Mouse (Mus musculus): ENCODE measurements around the gene Kcnj10. TPM values are rescaled to one million over a fixed set of nuclear protein-coding genes. Genes with fewer than 3 reads are reported as not detected.
A peak's percentile ranks its signal among the peaks of the same experiment; 100 is the strongest.

The Kcnj10 gene
- polyA plus RNA-seq, 1 experiment from 2014 or later = 3.3 TPM

GRCm38 (mm10) chr1:172304443-172304842 lies 36.6 kb upstream of the Kcnj10 start:
- no peak for TF ChIP-seq CTCF (IDR thresholded peaks at IDR 0.05; ENCODE audit: low read depth)
- H3K9ac ChIP-seq (ENCODE audit: low read depth, low read length) = no peak overlapping the region
- H3K27ac ChIP-seq = no peak overlapping the region
- ATAC-seq (replicated peaks; ENCODE audit: low FRiP score, low read depth) (no peak), DNase-seq (ENCODE audit: low spot score) (no peak)
- no peak overlapping the region for H3K4me2 ChIP-seq (ENCODE audit: low read length)
- H3K9me3 ChIP-seq (replicated peaks; ENCODE audit: low read length) = no peaks in the 10 kb centered on the region
- H3K27me3 ChIP-seq (ENCODE audit: insufficient read depth, low read length) = no peaks in the 10 kb centered on the region
- H3K4me1 ChIP-seq (replicated peaks; ENCODE audit: insufficient read depth, low read length) = 0 out of 2 replicates have a peak, but pooled peaks cover 2% of the 10 kb centered on the region
- 78% methylated on average over 6 of the region's 6 CpGs for WGBS
- no peaks in the 10 kb centered on the region for H3K36me3 ChIP-seq (ENCODE audit: insufficient read depth, low read length)
- no peak overlapping the region for H3K4me3 ChIP-seq (replicated peaks; ENCODE audit: low read depth, low read length)

DNA sequence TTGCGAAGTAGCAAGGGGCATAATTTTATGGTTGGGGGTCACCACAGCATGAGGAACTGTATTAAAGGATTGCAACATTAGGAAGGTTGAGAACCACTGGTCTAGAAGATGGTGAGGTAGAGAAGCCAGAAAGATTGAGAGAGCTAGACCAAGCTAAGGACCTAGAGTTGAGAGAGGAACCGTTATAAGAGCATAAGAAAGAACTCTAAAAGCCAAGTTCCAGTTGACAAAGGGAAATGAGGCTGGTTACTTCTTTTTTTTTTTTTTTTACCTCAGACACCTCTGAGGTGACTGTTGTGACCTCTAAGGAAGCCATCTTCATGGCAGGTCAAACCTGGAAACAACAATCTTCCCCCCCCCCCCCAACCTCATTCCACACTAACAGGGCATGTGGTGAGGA lies 35.9 kb upstream of the Kcnj10 start:
- H3K36me3 ChIP-seq (ENCODE audit: insufficient read depth, low read length) = no peaks in the 10 kb centered on the region
- H3K4me1 ChIP-seq (replicated peaks; ENCODE audit: insufficient read depth, low read length) = 0 out of 2 replicates have a peak, but pooled peaks cover 3% of the 10 kb centered on the region
- no peak overlapping the region for H3K4me2 ChIP-seq (ENCODE audit: low read length)
- ATAC-seq (replicated peaks; ENCODE audit: low FRiP score, low read depth) (no peak), DNase-seq (ENCODE audit: low spot score) (no peak)
- no peak for TF ChIP-seq CTCF (IDR thresholded peaks at IDR 0.05; ENCODE audit: low read depth)
- H3K4me3 ChIP-seq (replicated peaks; ENCODE audit: low read depth, low read length) = no peak overlapping the region
- 93% methylated on average over 2 of the region's 2 CpGs for WGBS
- no peak overlapping the region for H3K9ac ChIP-seq (ENCODE audit: low read depth, low read length)
- no peaks in the 10 kb centered on the region for H3K9me3 ChIP-seq (replicated peaks; ENCODE audit: low read length)
- no peaks in the 10 kb centered on the region for H3K27me3 ChIP-seq (ENCODE audit: insufficient read depth, low read length)
- H3K27ac ChIP-seq = no peak overlapping the region

DNA sequence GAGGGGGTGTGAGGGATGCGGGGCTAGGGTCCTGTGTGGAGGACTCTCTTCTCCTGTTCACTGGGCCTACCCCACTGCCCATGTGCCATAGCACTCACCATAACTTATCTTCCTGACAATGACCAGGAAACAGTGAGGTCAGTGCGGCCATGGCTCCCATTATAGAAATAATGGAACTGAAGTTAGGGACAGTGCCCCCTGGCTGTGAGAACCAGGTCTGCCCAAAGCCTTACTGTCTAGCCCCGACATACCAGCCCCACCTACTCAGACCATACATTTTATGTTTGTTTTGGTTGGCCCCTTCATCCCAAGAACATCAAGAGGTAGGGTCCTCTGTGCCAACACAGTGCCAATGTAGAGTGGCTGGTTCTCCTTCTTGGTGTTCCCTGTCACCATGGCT lies 35.4 kb upstream of the Kcnj10 start:
- Histone ChIP-seq H3K4me2 (ENCODE audit: low read length) (no peak overlapping the region), H3K4me3 (replicated peaks; ENCODE audit: low read depth, low read length) (no peak overlapping the region), H3K36me3 (ENCODE audit: insufficient read depth, low read length) (no peaks in the 10 kb centered on the region), H3K9me3 (replicated peaks; ENCODE audit: low read length) (no peaks in the 10 kb centered on the region), H3K27me3 (ENCODE audit: insufficient read depth, low read length) (no peaks in the 10 kb centered on the region), H3K4me1 (replicated peaks; ENCODE audit: insufficient read depth, low read length) (0 out of 2 replicates have a peak, but pooled peaks cover 7% of the 10 kb centered on the region), H3K9ac (ENCODE audit: low read depth, low read length) (no peak overlapping the region), H3K27ac (no peak overlapping the region)
- TF ChIP-seq CTCF (IDR thresholded peaks at IDR 0.05; ENCODE audit: low read depth) = peak; percentile 48
- DNase-seq (ENCODE audit: low spot score) (no peak), ATAC-seq (replicated peaks; ENCODE audit: low FRiP score, low read depth) (no peak)
- WGBS = 68% methylated on average over 3 of the region's 3 CpGs

DNA sequence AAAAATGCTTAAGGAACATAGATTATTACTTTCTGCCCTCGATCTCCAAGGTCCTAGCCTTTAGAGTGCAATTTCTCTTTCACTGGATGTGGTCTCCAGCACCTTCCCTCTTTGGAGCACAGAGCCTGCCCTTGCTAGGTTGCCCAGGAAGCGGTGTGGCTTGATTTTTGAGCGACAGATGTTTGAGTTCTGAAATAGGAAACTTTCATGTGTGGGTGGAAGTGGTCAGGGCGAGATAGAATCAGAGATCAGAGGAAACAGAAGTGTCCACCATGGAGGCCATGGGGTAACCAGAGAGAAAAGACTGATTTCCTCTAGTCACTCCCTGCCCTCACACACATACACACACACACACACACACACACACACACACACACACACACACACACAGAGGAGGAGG lies 34.8 kb upstream of the Kcnj10 start:
- no peak overlapping the region for H3K4me2 ChIP-seq (ENCODE audit: low read length)
- no peak overlapping the region for H3K27ac ChIP-seq
- DNase-seq (ENCODE audit: low spot score) (no peak), ATAC-seq (replicated peaks; ENCODE audit: low FRiP score, low read depth) (no peak)
- no peak overlapping the region for H3K9ac ChIP-seq (ENCODE audit: low read depth, low read length)
- TF ChIP-seq CTCF (IDR thresholded peaks at IDR 0.05; ENCODE audit: low read depth) = no peak
- WGBS = 44% methylated on average over 4 of the region's 4 CpGs
- H3K4me1 ChIP-seq (replicated peaks; ENCODE audit: insufficient read depth, low read length) = 0 out of 2 replicates have a peak, but pooled peaks cover 7% of the 10 kb centered on the region
- H3K9me3 ChIP-seq (replicated peaks; ENCODE audit: low read length) = no peaks in the 10 kb centered on the region
- no peaks in the 10 kb centered on the region for H3K27me3 ChIP-seq (ENCODE audit: insufficient read depth, low read length)
- no peak overlapping the region for H3K4me3 ChIP-seq (replicated peaks; ENCODE audit: low read depth, low read length)
- H3K36me3 ChIP-seq (ENCODE audit: insufficient read depth, low read length) = no peaks in the 10 kb centered on the region

- no peaks in the 10 kb centered on the region for H3K36me3 ChIP-seq (ENCODE audit: insufficient read depth, low read length)
- no peak overlapping the region for H3K4me3 ChIP-seq (replicated peaks; ENCODE audit: low read depth, low read length)
- ATAC-seq (replicated peaks; ENCODE audit: low FRiP score, low read depth) = no peak
- no peaks in the 10 kb centered on the region for H3K27me3 ChIP-seq (ENCODE audit: insufficient read depth, low read length)
- H3K9ac ChIP-seq (ENCODE audit: low read depth, low read length) = no peak overlapping the region
- DNase-seq (ENCODE audit: low spot score) = no peak
- no peaks in the 10 kb centered on the region for H3K9me3 ChIP-seq (replicated peaks; ENCODE audit: low read length)
- no peak overlapping the region for H3K4me2 ChIP-seq (ENCODE audit: low read length)
- 57% methylated on average over 6 of the region's 6 CpGs for whole genome bisulfite sequencing
- TF ChIP-seq CTCF (IDR thresholded peaks at IDR 0.05; ENCODE audit: low read depth) = no peak
- 0 out of 2 replicates have a peak, but pooled peaks cover 7% of the 10 kb centered on the region for H3K4me1 ChIP-seq (replicated peaks; ENCODE audit: insufficient read depth, low read length)
- H3K27ac ChIP-seq = no peak overlapping the region
These were observed 34.1 kb upstream of the Kcnj10 start for GRCm38 (mm10) chr1:172306885-172307284.

DNA sequence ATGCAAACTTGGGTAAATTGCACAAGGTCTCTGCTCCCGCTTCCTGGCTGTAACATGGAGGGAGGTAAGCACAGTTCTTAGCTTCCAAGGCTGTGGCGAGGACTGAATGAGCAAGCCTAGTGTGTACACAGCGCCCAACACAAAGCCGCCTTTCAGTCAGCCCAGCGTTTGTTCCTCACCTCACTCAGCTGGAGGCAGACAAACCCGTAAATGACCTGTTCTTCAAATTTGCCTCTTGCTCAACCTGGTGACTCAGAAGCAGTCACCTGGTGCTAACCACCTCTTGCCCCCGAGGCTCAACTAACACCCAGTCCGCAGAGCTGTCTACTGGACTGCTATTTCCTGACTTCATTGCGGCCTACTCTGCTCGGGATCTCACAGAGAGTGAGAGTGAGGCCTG lies 33.1 kb upstream of the Kcnj10 start:
- no peak for TF ChIP-seq CTCF (IDR thresholded peaks at IDR 0.05; ENCODE audit: low read depth)
- Histone ChIP-seq H3K27ac (peak overlapping the region; percentile 47; the same call in 1 of the 2 replicates), H3K27me3 (ENCODE audit: insufficient read depth, low read length) (no peaks in the 10 kb centered on the region), H3K36me3 (ENCODE audit: insufficient read depth, low read length) (no peaks in the 10 kb centered on the region), H3K9me3 (replicated peaks; ENCODE audit: low read length) (no peaks in the 10 kb centered on the region), H3K4me2 (ENCODE audit: low read length) (no peak overlapping the region), H3K4me1 (replicated peaks; ENCODE audit: insufficient read depth, low read length) (0 out of 2 replicates have a peak, but pooled peaks cover 9% of the 10 kb centered on the region), H3K4me3 (replicated peaks; ENCODE audit: low read depth, low read length) (no peak overlapping the region), H3K9ac (ENCODE audit: low read depth, low read length) (no peak overlapping the region)
- WGBS = 62% methylated on average over 10 of the region's 10 CpGs
- no peak for ATAC-seq (replicated peaks; ENCODE audit: low FRiP score, low read depth)
- DNase-seq (ENCODE audit: low spot score) = no peak

GRCm38 (mm10) chr1:172308409-172308808 lies 32.6 kb upstream of the Kcnj10 start:
- TF ChIP-seq CTCF (IDR thresholded peaks at IDR 0.05; ENCODE audit: low read depth) = no peak
- Histone ChIP-seq H3K27me3 (ENCODE audit: insufficient read depth, low read length) (no peaks in the 10 kb centered on the region), H3K4me3 (replicated peaks; ENCODE audit: low read depth, low read length) (no peak overlapping the region), H3K9ac (ENCODE audit: low read depth, low read length) (no peak overlapping the region), H3K4me2 (ENCODE audit: low read length) (no peak overlapping the region), H3K36me3 (ENCODE audit: insufficient read depth, low read length) (no peaks in the 10 kb centered on the region), H3K27ac (peak overlapping the region; percentile 47; the same call in 1 of the 2 replicates), H3K9me3 (replicated peaks; ENCODE audit: low read length) (no peaks in the 10 kb centered on the region), H3K4me1 (replicated peaks; ENCODE audit: insufficient read depth, low read length) (0 out of 2 replicates have a peak, but pooled peaks cover 13% of the 10 kb centered on the region)
- WGBS = 100% methylated on average over 1 of the region's 1 CpGs
- DNase-seq (ENCODE audit: low spot score) (no peak), ATAC-seq (replicated peaks; ENCODE audit: low FRiP score, low read depth) (no peak)
